Mouse (Mus musculus): Measurements from ENCODE around the gene Mfsd4b1.
"Not testable (repeated sequence)": the region's sequence is repeated elsewhere in the genome, so short reads cannot be mapped to it uniquely, and the experiment has no call there.

The Mfsd4b1 gene

GRCm38 (mm10) chr10:40032897-40033296, 7.8 kb upstream of the Mfsd4b1 start:
- no peak for DNase-seq

- DNase-seq: no peak
Measured at GRCm38 (mm10) chr10:40030716-40031115, 5.6 kb upstream of the Mfsd4b1 start.

- no peak for DNase-seq
Measured at GRCm38 (mm10) chr10:40029610-40030009, 4.5 kb upstream of the Mfsd4b1 start.

- no peak for DNase-seq
Measured at GRCm38 (mm10) chr10:40028091-40028490, 3.0 kb upstream of the Mfsd4b1 start.

GRCm38 (mm10) chr10:40026546-40026945, 1.5 kb upstream of the Mfsd4b1 start:
- no peak for DNase-seq

- no peak for DNase-seq
Measured at GRCm38 (mm10) chr10:40025560-40025959, 492 bp upstream of the Mfsd4b1 start.

GRCm38 (mm10) chr10:40020401-40020800, 4.7 kb downstream of the Mfsd4b1 start:
- no peak for DNase-seq

GRCm38 (mm10) chr10:40019492-40019891, 5.6 kb downstream of the Mfsd4b1 start:
- no peak for DNase-seq

- no peak for DNase-seq
Measured at GRCm38 (mm10) chr10:40018261-40018860, 6.7 kb downstream of the Mfsd4b1 start.

- DNase-seq: no peak
Measured at GRCm38 (mm10) chr10:40009591-40009990, 15.5 kb downstream of the Mfsd4b1 start.

GRCm38 (mm10) chr10:40008847-40009246, 16.2 kb downstream of the Mfsd4b1 start:
- DNase-seq: not testable (repeated sequence)

- no peak for DNase-seq
Measured at GRCm38 (mm10) chr10:40007953-40008352, 17.1 kb downstream of the Mfsd4b1 start.

GRCm38 (mm10) chr10:40006963-40007362, 18.1 kb downstream of the Mfsd4b1 start:
- DNase-seq: no peak

- no peak for DNase-seq
Measured at GRCm38 (mm10) chr10:40000746-40001145, 24.3 kb downstream of the Mfsd4b1 start.

- DNase-seq: no peak
Measured at GRCm38 (mm10) chr10:39991155-39991554, 33.9 kb downstream of the Mfsd4b1 start.

- no peak for DNase-seq
Measured at GRCm38 (mm10) chr10:39986466-39986865, 38.6 kb downstream of the Mfsd4b1 start, which contains the start of gene Mfsd4b5. Gene Mfsd4b5, minus strand, starts transcription at chr10:39986646.

- no peak for DNase-seq
Measured at GRCm38 (mm10) chr10:39982604-39983003, 42.5 kb downstream of the Mfsd4b1 start.

- no peak for DNase-seq
Measured at GRCm38 (mm10) chr10:39978231-39978630, 46.8 kb downstream of the Mfsd4b1 start.

GRCm38 (mm10) chr10:39977346-39977745, 47.7 kb downstream of the Mfsd4b1 start:
- DNase-seq: no peak

- DNase-seq: no peak
Measured at GRCm38 (mm10) chr10:39975771-39976170, 49.3 kb downstream of the Mfsd4b1 start.

- no peak for DNase-seq
Measured at GRCm38 (mm10) chr10:39974982-39975381, 50.1 kb downstream of the Mfsd4b1 start.

GRCm38 (mm10) chr10:39967512-39967911, 57.6 kb downstream of the Mfsd4b1 start:
- no peak for DNase-seq

- no peak for DNase-seq
Measured at GRCm38 (mm10) chr10:39961906-39962305, 63.2 kb downstream of the Mfsd4b1 start.

- DNase-seq: no peak
Measured at GRCm38 (mm10) chr10:39960441-39960822, 64.6 kb downstream of the Mfsd4b1 start.

- DNase-seq: peak; percentile 89
Measured at GRCm38 (mm10) chr10:39959761-39960440, 65.2 kb downstream of the Mfsd4b1 start, which contains the start of gene Mfsd4b3. Gene Mfsd4b3, minus strand, starts transcription at chr10:39960153.

Data from cerebellum, adult 9-10 months (tissue).